Mouse (Mus musculus) cerebellum, adult 2 months (tissue): ENCODE measurements at regions not wholly inside any gene's neighbourhood (a gene's known extent, or its start where the extent isn't known, plus 50 kb on each side); places are given as distances from the start of the nearest gene placed in this dataset.

ENCODE experiments used
- DNase-seq, 2 experiments: peaks; one replicate each; pipeline ENCODE4 v3.0.0; 2021
- H3K27ac ChIP-seq: fragments of 200-500 bp; 2 replicates; pipeline ENCODE4 v1.5.1; 2012; ENCODE audit warnings: low read length, control low read depth, inconsistent platforms; ENCODE audit not compliant: insufficient read depth
- H3K27me3 ChIP-seq: fragments of 200-500 bp; 2 replicates; pipeline ENCODE4 v1.6.1; 2012; ENCODE audit warnings: inconsistent platforms, mild to moderate bottlenecking, low read length, moderate library complexity; ENCODE audit not compliant: control insufficient read depth, insufficient read depth
- H3K4me1 ChIP-seq: fragments of 200-500 bp; 2 replicates; pipeline ENCODE4 v1.6.1; 2011; ENCODE audit warnings: low read length; ENCODE audit not compliant: control insufficient read depth, insufficient read depth
- H3K4me3 ChIP-seq: fragments of 200-500 bp; replicated peaks from 2 replicates; pipeline ENCODE3; 2011; ENCODE audit warnings: mild to moderate bottlenecking, low read depth, low read length, control low read depth; ENCODE audit not compliant: insufficient read depth
- CTCF ChIP-seq: fragments of 200-500 bp; IDR thresholded peaks from 2 replicates; pipeline ENCODE4 v1.5.1; 2011; ENCODE audit warnings: low read depth, mild to moderate bottlenecking, control low read depth, low read length, moderate library complexity, borderline replicate concordance; ENCODE audit not compliant: insufficient read depth
- POLR2A ChIP-seq: fragments of 200-500 bp; IDR thresholded peaks from 2 replicates; pipeline ENCODE4 v1.6.1; 2011; ENCODE audit warnings: low read length, control low read depth, borderline replicate concordance; ENCODE audit not compliant: insufficient read depth
- WGBS: fragments of 180-500 bp; shearing (Covaris S2); methylation state at CpG from one replicate; pipeline ENCODE4 v1.1.7; 2018; 5-methylcytosine and 5-hydroxymethylcytosine counted together

GRCm38 (mm10) chr4:68648311-68648710 lies 305.9 kb downstream of the Brinp1 start:
- TF ChIP-seq CTCF, result no peak
- TF ChIP-seq POLR2A, result no peak
- 86% methylated on average over 1 of the region's 1 CpGs for WGBS
- no peak for DNase-seq

GRCm38 (mm10) chr4:68633299-68633698 lies 320.9 kb downstream of the Brinp1 start:
- WGBS, result 89% methylated on average over 2 of the region's 2 CpGs
- H3K27me3 ChIP-seq, result no peaks in the 10 kb centered on the region
- no peak for DNase-seq
- H3K4me3 ChIP-seq, result no peak overlapping the region
- TF ChIP-seq CTCF (no peak), POLR2A (no peak)
- H3K4me1 ChIP-seq, result no peaks in the 10 kb centered on the region
- no peak overlapping the region for H3K27ac ChIP-seq

More at GRCm38 (mm10) chr4:68648311-68648710, 305.9 kb downstream of the Brinp1 start:
- Histone ChIP-seq H3K27ac (no peak overlapping the region), H3K4me1 (no peaks in the 10 kb centered on the region), H3K27me3 (no peaks in the 10 kb centered on the region), H3K4me3 (no peak overlapping the region)

GRCm38 (mm10) chr4:68624025-68624342 lies 330.2 kb downstream of the Brinp1 start:
- Histone ChIP-seq H3K27me3 (no peaks in the 10 kb centered on the region), H3K27ac (no peak overlapping the region), H3K4me1 (no peaks in the 10 kb centered on the region), H3K4me3 (no peak overlapping the region)
- TF ChIP-seq CTCF, result no peak
- TF ChIP-seq POLR2A, result no peak
- DNase-seq, result no peak
- 83% methylated on average over 4 of the region's 4 CpGs for WGBS

- no peak overlapping the region for H3K27ac ChIP-seq
- 64% methylated on average over 7 of the region's 7 CpGs for WGBS
- DNase-seq, result peak in 1 of 2 experiments; percentile 1
- no peak overlapping the region for H3K4me3 ChIP-seq
- TF ChIP-seq POLR2A, result no peak
- no peak for TF ChIP-seq CTCF
- no peaks in the 10 kb centered on the region for H3K4me1 ChIP-seq
- H3K27me3 ChIP-seq, result no peaks in the 10 kb centered on the region
These were observed 330.8 kb downstream of the Brinp1 start for GRCm38 (mm10) chr4:68623125-68624024.

GRCm38 (mm10) chr4:68620585-68620984 lies 333.6 kb downstream of the Brinp1 start:
- no peaks in the 10 kb centered on the region for H3K4me1 ChIP-seq
- TF ChIP-seq CTCF (no peak), POLR2A (no peak)
- no peaks in the 10 kb centered on the region for H3K27me3 ChIP-seq
- DNase-seq, result no peak
- 87% methylated on average over 3 of the region's 3 CpGs for WGBS
- H3K27ac ChIP-seq, result no peak overlapping the region
- H3K4me3 ChIP-seq, result no peak overlapping the region

GRCm38 (mm10) chr4:68615706-68616397 lies 338.3 kb downstream of the Brinp1 start:
- 97% methylated on average over 2 of the region's 2 CpGs for WGBS
- Histone ChIP-seq H3K27me3 (no peaks in the 10 kb centered on the region), H3K4me3 (no peak overlapping the region), H3K4me1 (no peaks in the 10 kb centered on the region), H3K27ac (no peak overlapping the region)
- no peak for DNase-seq
- no peak for TF ChIP-seq CTCF

GRCm38 (mm10) chr4:68612263-68613012 lies 341.8 kb downstream of the Brinp1 start:
- DNase-seq, result no peak
- H3K4me3 ChIP-seq, result no peak overlapping the region
- WGBS, result 94% methylated on average over 5 of the region's 6 CpGs
- no peaks in the 10 kb centered on the region for H3K27me3 ChIP-seq
- TF ChIP-seq CTCF (no peak), POLR2A (no peak)
- no peaks in the 10 kb centered on the region for H3K4me1 ChIP-seq
- H3K27ac ChIP-seq, result no peak overlapping the region

- DNase-seq, result no peak
- Histone ChIP-seq H3K27ac (no peak overlapping the region), H3K4me1 (no peaks in the 10 kb centered on the region), H3K27me3 (no peaks in the 10 kb centered on the region), H3K4me3 (no peak overlapping the region)
- TF ChIP-seq CTCF (no peak), POLR2A (no peak)
- WGBS, result 58% methylated on average over 1 of the region's 1 CpGs
These were observed 358.9 kb downstream of the Brinp1 start for GRCm38 (mm10) chr4:68595256-68595655.
